Mouse (Mus musculus) lung, postnatal 10 days (tissue): ENCODE data around the gene Arhgap17.
A peak's percentile ranks its signal among the peaks of the same experiment; 100 is the strongest.

Source experiments
- DNase-seq: peaks from one replicate; pipeline ENCODE4 v3.0.0; 2021

Arhgap17 gene

DNA sequence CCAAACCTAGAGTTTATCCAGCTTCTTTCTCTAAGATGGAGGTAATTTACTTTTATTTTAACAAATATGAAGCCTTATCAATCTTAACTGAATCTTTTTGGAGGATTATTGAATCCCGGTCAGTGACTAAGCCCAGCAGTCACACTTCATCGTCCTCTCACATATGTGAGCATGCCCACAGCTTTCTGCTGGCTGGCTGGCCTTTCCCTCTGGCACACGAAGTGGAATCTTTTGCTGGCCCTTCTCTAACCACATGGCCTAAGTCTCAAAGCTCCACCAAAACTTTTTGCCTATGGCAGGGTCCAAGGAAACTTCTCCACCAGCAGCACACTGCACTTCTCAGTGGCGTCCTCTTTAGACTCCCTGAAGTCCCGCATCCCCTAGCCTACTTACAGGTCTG is 27.8 kb downstream of the Arhgap17 start:
- peak; percentile 53 for DNase-seq

DNA sequence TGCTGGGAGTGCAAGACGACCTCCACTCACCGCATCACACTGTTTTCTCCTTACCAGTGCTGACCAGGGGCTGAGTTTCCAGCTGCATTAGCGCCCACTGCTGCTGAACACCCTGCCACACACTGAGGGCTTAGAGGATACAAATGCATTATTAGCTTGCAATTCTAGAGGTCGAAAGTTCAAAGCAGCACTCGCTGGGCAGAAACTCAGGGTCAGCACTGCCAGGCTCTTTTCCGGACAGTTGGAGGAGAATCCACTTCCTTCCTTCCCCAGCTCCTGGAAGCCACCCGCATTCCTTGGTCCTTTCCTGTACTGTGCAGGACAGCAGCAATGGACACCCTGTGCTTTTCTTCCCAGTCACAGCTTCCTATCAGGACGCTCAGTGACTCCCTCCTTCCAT is 31.4 kb downstream of the Arhgap17 start:
- DNase-seq = peak; percentile 32

DNA sequence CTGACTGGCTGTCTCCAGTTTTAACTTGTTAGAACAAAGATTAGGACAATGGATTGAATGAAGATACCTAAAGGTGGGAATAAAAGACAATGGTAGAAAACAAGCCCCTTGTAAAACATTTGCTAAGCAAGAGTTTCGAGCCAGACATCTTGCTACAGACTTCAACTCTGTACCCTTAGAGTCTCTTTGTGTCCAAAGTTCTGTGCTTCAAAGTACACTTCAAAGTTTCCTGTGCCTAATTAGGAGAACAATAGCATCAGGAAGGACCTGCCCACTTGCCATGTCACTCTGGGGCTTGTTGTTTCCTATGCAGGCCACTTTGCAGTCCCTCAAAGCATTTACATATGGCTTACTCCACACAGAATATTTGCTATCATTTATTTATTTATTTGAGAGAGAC is 33.4 kb downstream of the Arhgap17 start:
- peak; percentile 39 for DNase-seq

- peak; percentile 19 for DNase-seq
These were observed 39.2 kb downstream of the Arhgap17 start for GRCm38 (mm10) chr7:123330506-123330905.

DNA sequence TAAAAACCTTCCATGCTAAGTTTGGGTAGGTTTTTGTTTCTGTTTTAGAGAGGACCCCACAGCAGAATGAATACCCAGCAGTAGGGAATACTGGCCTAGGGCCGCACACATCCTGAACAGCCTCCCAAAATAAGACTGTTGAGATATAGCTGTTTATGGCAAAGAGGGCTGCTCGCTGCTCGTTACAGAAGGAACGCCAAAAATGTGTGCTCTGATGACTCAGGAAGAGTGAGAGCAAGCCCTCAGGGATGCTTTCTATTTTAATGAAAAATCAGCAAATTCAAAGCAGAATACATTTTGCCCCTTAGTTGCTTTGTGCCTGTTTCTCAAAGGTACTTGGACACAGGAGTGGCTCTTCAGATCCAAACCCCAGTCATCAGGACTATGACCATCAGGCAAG is 41.8 kb downstream of the Arhgap17 start:
- DNase-seq = no peak

DNA sequence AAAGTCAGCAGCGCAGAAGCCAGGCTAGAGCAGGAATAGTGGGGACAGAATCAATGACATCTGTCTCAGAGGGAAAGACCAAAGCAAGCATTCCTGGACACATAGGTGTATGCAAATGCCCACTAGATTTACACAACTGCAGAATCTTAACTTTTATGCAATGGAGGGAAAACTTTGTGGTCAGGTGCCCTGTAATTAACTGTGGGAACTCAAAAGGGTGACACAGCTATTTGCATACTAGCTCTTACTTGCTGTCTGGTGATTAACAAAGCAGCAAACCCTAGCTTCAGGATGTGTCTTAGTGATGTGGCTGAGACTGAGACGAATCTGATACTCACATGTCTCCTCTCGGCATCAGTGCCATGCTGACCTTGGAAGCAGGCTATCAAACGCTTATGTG is 42.8 kb downstream of the Arhgap17 start:
- DNase-seq = no peak

DNA sequence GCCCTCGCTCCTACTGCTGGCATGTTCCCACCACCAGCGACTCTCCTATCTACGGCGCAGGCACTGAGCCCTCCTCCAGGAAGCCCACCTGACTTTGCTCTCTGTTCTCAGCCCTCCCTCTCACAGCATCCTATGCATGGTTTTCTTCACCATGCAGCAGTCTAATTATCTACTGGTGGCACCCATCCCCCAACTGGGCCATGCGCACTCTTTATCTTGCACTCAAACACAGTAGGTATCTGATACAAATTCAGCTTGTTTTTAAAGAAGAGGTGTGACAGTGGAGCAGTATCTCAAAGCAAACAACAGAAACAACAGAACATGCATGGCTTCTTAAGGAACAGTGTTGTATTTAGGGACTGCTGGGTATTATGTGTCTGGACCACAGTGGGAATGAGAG is 43.7 kb downstream of the Arhgap17 start:
- DNase-seq = no peak

DNA sequence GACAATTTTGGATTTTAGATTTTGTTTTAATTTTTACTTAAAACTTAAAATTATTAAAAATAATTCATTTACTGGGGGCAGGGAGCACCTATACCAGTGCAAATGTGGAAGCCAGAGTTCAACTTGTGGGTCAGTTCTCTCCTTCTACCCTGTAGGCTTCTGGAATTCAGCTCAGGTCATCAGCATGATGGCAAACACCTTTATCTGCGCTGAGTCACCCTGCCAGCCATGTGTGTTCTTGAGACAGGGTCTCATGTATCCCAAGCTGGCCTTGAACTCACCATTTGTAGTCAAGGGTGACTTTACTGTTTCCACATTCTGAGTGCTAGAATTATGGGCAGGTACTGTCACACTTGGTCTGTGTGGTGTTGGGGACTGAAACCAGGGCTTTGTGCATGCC is 45.6 kb downstream of the Arhgap17 start:
- DNase-seq = no peak

DNA sequence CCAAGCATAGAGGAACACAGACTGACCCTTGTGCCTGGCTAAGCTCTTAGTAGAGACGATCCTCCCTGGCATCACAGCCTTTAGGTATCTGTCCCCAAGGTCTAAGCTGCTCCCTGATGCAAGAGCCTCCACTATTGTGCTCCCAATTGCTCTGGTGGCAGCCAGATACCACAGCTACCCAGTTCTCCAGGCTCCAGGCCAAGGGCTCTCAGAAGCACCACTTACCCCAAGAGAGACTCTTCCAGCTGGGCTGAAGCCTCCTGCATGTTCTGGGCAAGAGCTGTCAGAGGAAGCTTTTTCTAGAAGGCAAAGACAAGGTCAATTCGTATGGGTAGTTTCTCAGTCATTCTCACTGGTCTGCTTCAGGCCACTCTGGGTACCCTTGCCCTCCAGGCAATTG is 46.3 kb downstream of the Arhgap17 start:
- DNase-seq = peak; percentile 50

DNA sequence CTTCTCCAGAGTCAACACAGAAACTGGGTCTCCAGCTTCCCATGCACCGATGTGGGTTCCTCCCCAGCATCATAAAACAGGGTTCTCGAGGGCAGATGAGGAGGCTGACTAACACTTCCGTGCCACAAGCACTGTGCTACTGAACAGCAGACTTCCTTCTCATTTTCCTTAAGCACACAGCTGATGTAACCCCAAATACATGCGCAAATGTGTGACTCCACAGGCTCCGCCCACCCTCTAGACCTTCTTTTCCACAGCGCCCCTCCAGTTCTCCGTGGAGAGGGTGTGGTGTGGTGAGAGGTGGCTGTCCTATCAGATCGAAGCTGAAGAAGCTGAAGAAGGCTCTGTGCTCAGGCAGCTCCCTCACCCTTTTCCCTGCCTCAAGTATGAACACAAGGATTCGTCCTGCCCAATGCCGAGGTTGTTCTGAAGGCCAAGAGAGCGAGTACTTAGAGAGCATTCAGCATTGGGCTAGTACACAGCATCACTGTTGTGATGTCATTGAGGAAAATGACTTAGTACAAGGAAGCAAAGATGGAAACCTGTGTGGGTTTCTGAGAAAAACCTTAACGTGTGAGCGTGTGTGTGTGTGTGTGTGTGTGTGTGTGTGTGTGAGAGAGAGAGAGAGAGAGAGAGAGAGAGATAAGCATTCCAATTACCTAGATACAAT is 47.1 kb downstream of the Arhgap17 start:
- peak; percentile 44 for DNase-seq

DNA sequence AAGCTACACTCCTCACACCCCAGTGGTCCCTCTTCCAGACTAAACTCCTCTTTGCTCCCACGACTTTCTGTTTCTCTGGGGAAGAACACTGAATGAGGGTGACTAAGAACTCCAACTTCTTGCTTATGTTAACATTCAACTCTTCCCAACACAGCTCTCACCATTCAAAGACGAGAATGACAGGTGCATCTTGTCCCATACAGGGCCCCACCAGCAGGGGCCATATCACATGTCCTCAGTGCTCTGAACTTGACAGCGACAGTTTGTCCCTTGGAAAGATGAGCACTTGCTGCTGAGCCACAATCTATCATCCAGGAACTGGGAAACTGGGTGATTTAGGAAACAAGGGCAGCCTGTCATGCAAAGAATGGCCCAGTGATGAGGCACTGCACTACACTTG is 57.0 kb downstream of the Arhgap17 start:
- no peak for DNase-seq

GRCm38 (mm10) chr7:123311836-123312235 is 57.9 kb downstream of the Arhgap17 start:
- no peak for DNase-seq

- no peak for DNase-seq
These were observed 61.7 kb downstream of the Arhgap17 start for GRCm38 (mm10) chr7:123307887-123308558.

DNA sequence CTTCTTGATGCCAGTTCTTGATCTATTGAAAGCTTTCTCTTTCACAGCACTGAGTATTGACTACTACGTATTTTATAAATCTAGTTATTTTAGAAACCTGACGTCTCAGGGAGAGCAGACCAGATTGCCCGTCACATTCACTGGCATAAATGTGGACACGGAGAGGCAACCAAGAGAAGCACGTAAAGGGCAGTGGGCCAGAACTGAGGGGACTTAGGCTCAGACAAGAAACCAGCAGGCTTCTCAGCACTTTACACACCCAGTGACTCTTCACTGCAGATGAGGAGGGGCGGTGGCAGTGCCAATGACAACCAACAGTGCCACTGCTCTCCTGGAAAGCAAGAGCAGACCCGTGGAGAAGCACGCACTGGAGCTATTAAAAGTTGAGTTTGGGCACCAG is 62.5 kb downstream of the Arhgap17 start:
- DNase-seq = no peak

GRCm38 (mm10) chr7:123305397-123305796 is 64.3 kb downstream of the Arhgap17 start:
- DNase-seq = no peak

GRCm38 (mm10) chr7:123300258-123300657 is 69.5 kb downstream of the Arhgap17 start:
- DNase-seq = no peak

DNA sequence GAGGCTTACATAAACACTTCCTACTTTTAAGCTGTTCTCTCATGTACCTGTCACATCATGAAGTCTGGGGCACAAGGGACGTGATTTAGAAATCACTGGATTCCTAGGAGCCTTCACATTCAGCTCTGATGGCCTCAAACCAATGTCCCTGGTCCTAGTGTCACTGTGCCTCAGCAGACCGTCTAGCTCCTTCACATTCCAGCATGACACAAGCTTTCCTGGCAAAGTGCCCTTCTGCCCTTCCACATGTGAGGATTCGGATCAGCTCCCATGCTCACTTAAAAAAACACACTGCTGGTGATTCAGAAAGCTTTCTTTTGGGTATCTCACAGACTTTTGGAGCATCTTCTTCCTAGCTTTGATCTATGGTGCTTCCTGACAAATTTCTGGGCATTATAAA is 71.5 kb downstream of the Arhgap17 start:
- DNase-seq = peak; percentile 63

DNA sequence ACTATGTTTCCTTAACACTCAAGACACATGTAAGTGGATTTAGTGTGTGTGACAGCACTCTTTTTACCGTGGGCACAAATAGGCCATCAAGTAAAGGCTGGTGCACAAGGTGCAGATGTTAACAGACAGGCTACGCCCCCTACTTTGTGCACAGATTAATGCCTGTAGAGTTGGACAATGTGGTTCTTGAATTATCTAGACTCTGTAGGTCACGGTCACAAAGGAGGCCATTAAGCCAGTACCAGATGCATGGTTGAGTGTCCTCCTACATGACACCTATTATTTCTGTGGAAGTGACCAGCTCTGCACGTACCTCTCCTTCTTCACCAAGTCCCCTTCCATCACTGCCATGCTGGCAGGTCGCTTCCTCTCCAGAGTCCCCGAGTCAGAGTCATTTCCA is 73.6 kb downstream of the Arhgap17 start:
- DNase-seq = no peak

DNA sequence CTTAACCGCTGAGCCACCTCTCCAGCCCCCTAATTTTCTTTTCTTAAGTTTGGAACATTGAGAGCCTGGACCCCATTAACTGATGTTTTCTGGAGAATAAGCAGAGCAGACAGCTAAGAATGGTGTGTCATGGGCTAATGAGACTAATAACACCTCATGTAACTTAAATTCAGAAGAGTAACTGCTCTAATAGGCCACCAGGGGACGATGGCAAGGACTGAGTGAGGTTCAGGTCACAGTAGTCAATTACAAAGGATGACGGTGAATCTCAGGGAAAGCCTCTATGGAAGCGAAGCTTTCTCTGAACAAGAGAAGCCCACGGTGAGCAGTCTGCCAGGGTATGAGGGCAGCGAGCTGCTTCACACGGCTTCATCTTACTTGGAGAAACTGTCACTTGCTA is 74.3 kb downstream of the Arhgap17 start:
- no peak for DNase-seq

DNA sequence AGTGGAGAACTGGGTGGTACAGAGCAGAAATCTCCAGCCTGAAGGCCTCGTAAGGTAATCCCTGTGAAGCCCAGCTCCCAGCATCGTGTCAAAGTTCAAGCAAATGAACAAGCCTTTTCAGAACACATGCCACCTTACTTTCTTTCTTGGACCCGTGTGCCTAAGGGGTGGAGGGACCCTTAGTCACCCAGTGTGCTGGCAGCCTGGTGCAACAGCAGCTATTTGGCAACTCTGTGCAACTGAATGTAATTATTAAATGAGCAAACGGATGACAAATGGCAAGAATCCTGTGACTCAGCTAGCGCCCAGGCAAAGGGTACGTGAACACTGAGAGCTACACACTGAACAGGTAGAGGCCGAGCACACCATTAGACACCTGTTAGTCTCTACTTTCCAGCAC is 75.8 kb downstream of the Arhgap17 start:
- DNase-seq = no peak

GRCm38 (mm10) chr7:123291942-123292341 is 77.8 kb downstream of the Arhgap17 start:
- no peak for DNase-seq

- no peak for DNase-seq
These were observed 80.5 kb downstream of the Arhgap17 start for GRCm38 (mm10) chr7:123289176-123289575.

- no peak for DNase-seq
These were observed 81.8 kb downstream of the Arhgap17 start for GRCm38 (mm10) chr7:123287903-123288302.

DNA sequence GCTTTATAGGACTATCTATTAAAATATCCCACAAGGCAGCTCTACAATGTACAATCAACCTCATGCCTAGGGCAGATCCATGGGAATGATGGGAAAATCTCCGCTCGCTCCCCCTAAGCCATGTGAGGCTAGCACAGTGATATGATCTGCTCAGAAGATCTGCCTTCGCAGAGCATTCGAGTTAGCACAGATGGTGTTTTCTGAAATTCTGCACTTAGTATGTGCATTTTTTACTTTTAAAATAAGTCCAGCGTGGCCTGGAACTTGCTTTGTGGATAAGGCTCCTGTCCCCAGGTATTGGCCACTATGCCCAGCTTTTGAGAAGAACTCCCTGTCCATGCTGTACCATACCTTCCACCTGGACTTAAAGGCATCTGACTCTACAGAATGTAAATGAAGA is 83.8 kb downstream of the Arhgap17 start:
- no peak for DNase-seq

DNA sequence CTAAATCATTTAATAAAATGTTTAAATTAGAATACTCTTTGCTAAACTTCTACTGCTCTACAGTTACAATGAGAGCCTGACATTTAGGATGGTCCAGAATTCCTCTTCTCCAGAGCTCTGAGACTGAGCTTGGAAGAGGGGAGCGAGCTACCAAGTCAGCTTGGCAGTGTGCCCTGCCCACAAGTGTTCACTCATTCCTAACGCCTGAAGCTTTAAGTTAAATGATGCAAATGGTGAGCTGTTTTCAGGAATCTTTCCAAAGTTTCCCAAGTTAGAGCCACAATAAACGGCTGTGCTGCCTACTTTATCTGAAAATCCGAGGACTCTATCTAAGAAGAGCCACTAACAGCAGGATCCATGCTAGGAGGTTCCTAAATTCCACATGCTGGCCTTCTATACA is 85.9 kb downstream of the Arhgap17 start:
- no peak for DNase-seq
